Mouse (Mus musculus): Measurements from ENCODE around the gene Aunip.

- TF ChIP-seq EP300 (IDR thresholded peaks at IDR 0.05; ENCODE audit: low read depth): no peak
- TF ChIP-seq CTCF (IDR thresholded peaks at IDR 0.05; ENCODE audit: low read depth): no peak
Observed at GRCm38 (mm10) chr4:134559154-134559553, 48.4 kb downstream of the Aunip start.
